Mouse (Mus musculus) midbrain, embryonic 11.5 days (tissue): ENCODE measurements around the gene Lhx6. TPM values are rescaled to one million over a fixed set of nuclear protein-coding genes. Genes with fewer than 3 reads are reported as not detected.

ENCODE experiments used
- ATAC-seq: fragments of 200-750 bp; cut with Nextera tagmentation; 2 replicates; pipeline ENCODE4 v1.8.0; 2017; ENCODE audit warnings: moderate TSS enrichment, moderate library complexity; ENCODE audit not compliant: low FRiP score
- DNase-seq: peaks from one replicate; pipeline ENCODE4 v3.0.0; 2015; ENCODE audit warnings: low spot score; ENCODE audit errors: missing footprints
- H3K27ac ChIP-seq: fragments of 300-500 bp; sonication (generic); 2 replicates; pipeline ENCODE4 v1.5.1; 2014; ENCODE audit warnings: low read depth, low read length
- H3K27me3 ChIP-seq: fragments of 300-500 bp; sonication (generic); 2 replicates; pipeline ENCODE4 v1.6.1; 2014; ENCODE audit warnings: mild to moderate bottlenecking, low read length, moderate library complexity, mixed read lengths; ENCODE audit not compliant: control insufficient read depth, insufficient read depth
- H3K36me3 ChIP-seq: fragments of 300-500 bp; sonication (generic); 2 replicates; pipeline ENCODE4 v1.6.1; 2014; ENCODE audit warnings: mild to moderate bottlenecking, low read length, moderate library complexity, mixed read lengths; ENCODE audit not compliant: control insufficient read depth, insufficient read depth
- H3K4me1 ChIP-seq: fragments of 300-500 bp; sonication (generic); 2 replicates; pipeline ENCODE4 v1.6.1; 2014; ENCODE audit warnings: low read length; ENCODE audit not compliant: control insufficient read depth, insufficient read depth
- H3K4me2 ChIP-seq: fragments of 300-500 bp; sonication (generic); 2 replicates; pipeline ENCODE4 v1.6.1; 2014; ENCODE audit warnings: mild to moderate bottlenecking, moderate library complexity
- H3K4me3 ChIP-seq: fragments of 300-500 bp; sonication (generic); 2 replicates; pipeline ENCODE4 v1.5.1; 2014; ENCODE audit warnings: low read depth, low read length
- H3K9ac ChIP-seq: fragments of 300-500 bp; sonication (generic); 2 replicates; pipeline ENCODE4 v1.6.1; 2014; ENCODE audit warnings: low read length
- H3K9me3 ChIP-seq: fragments of 300-500 bp; sonication (generic); 2 replicates; pipeline ENCODE4 v1.6.1; 2016; ENCODE audit warnings: low read length; ENCODE audit not compliant: control insufficient read depth
- WGBS: fragments of 180-500 bp; shearing (Covaris S2); extraction: QIAGEN DNeasy Blood & Tissue Kit; methylation state at CpG from one replicate; pipeline ENCODE4 v1.1.7; 2014; 5-methylcytosine and 5-hydroxymethylcytosine counted together
- polyA plus RNA-seq: library from polyadenylated mRNA; unstranded; fragments of >200 nt; fragmentation: Nextera tagmentation; extraction: Ambion mirVana; gene quantifications from 2 replicates; pipeline ENCODE4 v1.2.1, GENCODE M21; 2014

The Lhx6 gene
- polyA plus RNA-seq, 1 experiment from 2014 or later, result 0.92 TPM

DNA sequence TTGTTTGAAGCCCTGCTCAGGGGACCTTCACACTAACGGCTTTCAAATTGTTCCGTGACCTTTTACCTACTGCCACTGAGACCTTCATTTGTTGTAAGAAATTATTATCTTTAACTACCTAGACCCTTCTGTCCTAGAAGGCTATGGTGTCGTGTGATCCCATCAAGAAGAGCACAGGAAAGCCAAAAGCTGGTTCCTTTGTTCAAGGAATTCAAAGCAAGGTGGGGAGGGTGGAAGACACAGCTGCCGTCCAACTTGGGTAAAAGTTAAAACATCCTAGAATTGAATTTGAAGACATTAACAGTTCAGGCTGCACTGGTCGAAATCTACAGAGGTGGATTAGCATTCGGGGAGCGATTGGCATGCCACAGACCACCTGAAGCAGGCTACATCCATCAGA is 71.2 kb downstream of the Lhx6 start:
- 79% methylated on average over 7 of the region's 7 CpGs for WGBS
- Histone ChIP-seq H3K36me3 (no peaks in the 10 kb centered on the region; the same call in 1 of the 2 replicates), H3K4me2 (no peak overlapping the region), H3K9ac (no peak overlapping the region), H3K9me3 (no peaks in the 10 kb centered on the region), H3K27ac (no peak overlapping the region), H3K27me3 (no peaks in the 10 kb centered on the region), H3K4me3 (no peak overlapping the region), H3K4me1 (no peaks in the 10 kb centered on the region)
- ATAC-seq, result no peak
- DNase-seq, result no peak

DNA sequence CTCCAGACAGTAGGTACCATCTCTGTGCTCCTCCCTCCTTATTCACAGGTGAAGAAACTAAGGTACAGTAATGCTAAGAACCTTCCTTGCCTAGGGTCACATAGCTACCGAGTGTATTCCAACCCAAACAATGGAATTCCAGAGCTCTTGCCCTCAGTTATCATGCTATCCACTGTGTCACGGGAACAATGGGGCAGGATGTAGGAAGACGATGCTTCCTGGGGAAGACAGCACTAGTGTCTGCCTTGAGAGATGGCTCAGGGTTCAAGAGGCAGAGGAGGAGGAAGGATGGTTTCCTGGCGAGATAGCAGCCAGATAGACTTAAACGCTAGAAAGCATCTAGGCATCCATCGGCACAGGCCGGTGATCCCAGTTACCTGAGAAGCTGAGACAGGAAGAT is 72.3 kb downstream of the Lhx6 start:
- Histone ChIP-seq H3K36me3 (no peaks in the 10 kb centered on the region; the same call in 1 of the 2 replicates), H3K4me1 (no peaks in the 10 kb centered on the region), H3K4me3 (no peak overlapping the region), H3K27ac (no peak overlapping the region), H3K9ac (no peak overlapping the region), H3K9me3 (no peaks in the 10 kb centered on the region), H3K27me3 (no peaks in the 10 kb centered on the region), H3K4me2 (no peak overlapping the region)
- no peak for ATAC-seq
- no peak for DNase-seq
- WGBS, result 83% methylated on average over 7 of the region's 7 CpGs

Other genes starting within 250 kb of the Lhx6 start
- gene Ttll11, start 125.5 kb downstream of the Lhx6 start, polyA plus RNA-seq, result 1.9 and 3.0 TPM in 2 replicates
- gene Ndufa8, start 56.0 kb downstream of the Lhx6 start, polyA plus RNA-seq, result 184 and 186 TPM in 2 replicates
- gene Morn5, start 56.0 kb downstream of the Lhx6 start, polyA plus RNA-seq, result 0.33 TPM in 1 of 2 replicates, not detected in the other
- gene Mrrf, start 31.0 kb upstream of the Lhx6 start, polyA plus RNA-seq, result 29.9 and 30.8 TPM in 2 replicates
- gene Rbm18, start 31.4 kb upstream of the Lhx6 start, polyA plus RNA-seq, result 119 and 127 TPM in 2 replicates
- gene Ptgs1, start 125.0 kb upstream of the Lhx6 start, polyA plus RNA-seq, result 3.0 and 4.2 TPM in 2 replicates